Mouse (Mus musculus): ENCODE results near the gene Pitpnc1. TPM values are rescaled to one million over a fixed set of nuclear protein-coding genes. Genes with fewer than 3 reads are reported as not detected.

Gene Pitpnc1
- total RNA-seq, 1 experiment from 2014 or later = 42.8 TPM

GRCm38 (mm10) chr11:107201773-107202172 lies 268.7 kb downstream of the Pitpnc1 start:
- ATAC-seq (replicated peaks; ENCODE audit: low read depth, poor library complexity, severe bottlenecking) = no peak

GRCm38 (mm10) chr11:107199281-107199680 lies 271.2 kb downstream of the Pitpnc1 start:
- ATAC-seq (replicated peaks; ENCODE audit: low read depth, poor library complexity, severe bottlenecking) = 0 out of 2 replicates have a peak, but pooled peaks have one; percentile 52

GRCm38 (mm10) chr11:107195334-107195733 lies 275.2 kb downstream of the Pitpnc1 start:
- ATAC-seq (replicated peaks; ENCODE audit: low read depth, poor library complexity, severe bottlenecking) = no peak

- ATAC-seq (replicated peaks; ENCODE audit: low read depth, poor library complexity, severe bottlenecking) = no peak
Measured at GRCm38 (mm10) chr11:107190376-107190775, 280.1 kb downstream of the Pitpnc1 start.

- peak; percentile 100 for ATAC-seq (replicated peaks; ENCODE audit: low read depth, poor library complexity, severe bottlenecking)
Measured at GRCm38 (mm10) chr11:107188565-107189552, 281.6 kb downstream of the Pitpnc1 start, which contains the start of gene Nol11. Gene Nol11, minus strand, starts transcription at chr11:107189381.

GRCm38 (mm10) chr11:107183777-107184176 lies 286.7 kb downstream of the Pitpnc1 start:
- no peak for ATAC-seq (replicated peaks; ENCODE audit: low read depth, poor library complexity, severe bottlenecking)

GRCm38 (mm10) chr11:107161215-107161614 lies 309.3 kb downstream of the Pitpnc1 start:
- ATAC-seq (replicated peaks; ENCODE audit: low read depth, poor library complexity, severe bottlenecking) = no peak

- 0 out of 2 replicates have a peak, but pooled peaks have one; percentile 42 for ATAC-seq (replicated peaks; ENCODE audit: low read depth, poor library complexity, severe bottlenecking)
Measured at GRCm38 (mm10) chr11:107159034-107159433, 311.5 kb downstream of the Pitpnc1 start.

Other genes starting within 250 kb of the Pitpnc1 start
- 119 and 150 TPM in 2 replicates for gene Psmd12, start 8.8 kb upstream of the Pitpnc1 start, total RNA-seq (2017)
- 18.1 and 35.9 TPM in 2 replicates for gene Helz, start 77.2 kb upstream of the Pitpnc1 start, total RNA-seq (2017)
- not detected in 2 replicates for gene Cacng1, start 245.8 kb upstream of the Pitpnc1 start, total RNA-seq (2017)

Measured in common myeloid progenitor, adult 5-6 weeks (primary cell).